Mouse (Mus musculus): Measurements from ENCODE around the gene Fiz1. TPM values are rescaled to one million over a fixed set of nuclear protein-coding genes. Genes with fewer than 3 reads are reported as not detected.
A peak's percentile ranks its signal among the peaks of the same experiment; 100 is the strongest.

Fiz1 gene
- polyA plus RNA-seq (2016; fragmentation: Nextera tagmentation; extraction: Ambion mirVana), result 55.2 and 65.1 TPM in 2 replicates

- H3K4me3 ChIP-seq, result peak within 1 kb of the TSS; percentile 65
- H3K9me3 ChIP-seq, result peaks cover 4% of the 10 kb centered on the region; the same call in 1 of the 2 replicates
- under 1% methylated on average over 42 of the region's 42 CpGs for WGBS
- H3K4me1 ChIP-seq (replicated peaks), result peaks cover 21% of the 10 kb centered on the region
- peak within 1 kb of the TSS; percentile 97 for H3K27ac ChIP-seq
- peaks cover 51% of the 10 kb centered on the region for H3K36me3 ChIP-seq
- no peaks in the 10 kb centered on the region for H3K27me3 ChIP-seq (ENCODE audit: insufficient read depth, poor library complexity, severe bottlenecking)
- peak; percentile 95 for DNase-seq (ENCODE audit: low spot score)
These were observed at the start of gene Fiz1, which contains the start of gene Zfp524 for GRCm38 (mm10) chr7:5014251-5015117. TSS of gene Fiz1 (minus strand) at chr7:5014697. TSS of gene Zfp524 (plus strand) at chr7:5014415.

- Histone ChIP-seq H3K27me3 (ENCODE audit: insufficient read depth, poor library complexity, severe bottlenecking) (peaks cover 18% of the 10 kb centered on the region), H3K4me3 (peak overlapping the region; percentile 79), H3K36me3 (peaks cover 32% of the 10 kb centered on the region), H3K27ac (peak overlapping the region; percentile 97), H3K4me1 (replicated peaks) (peaks cover 43% of the 10 kb centered on the region), H3K9me3 (no peaks in the 10 kb centered on the region)
- DNase-seq (ENCODE audit: low spot score), result peak; percentile 83
- WGBS, result under 1% methylated on average over 51 of the region's 51 CpGs
These were observed 48.0 kb upstream of the Fiz1 start for GRCm38 (mm10) chr7:5062360-5063001.

GRCm38 (mm10) chr7:5061774-5062359 is 47.4 kb upstream of the Fiz1 start, which contains the start of gene U2af2:
TSS of gene U2af2 (plus strand) at chr7:5062143.
- H3K36me3 ChIP-seq, result peaks cover 26% of the 10 kb centered on the region
- peak within 1 kb of the TSS; percentile 97 for H3K27ac ChIP-seq
- peak; percentile 96 for DNase-seq (ENCODE audit: low spot score)
- H3K27me3 ChIP-seq (ENCODE audit: insufficient read depth, poor library complexity, severe bottlenecking), result peaks cover 24% of the 10 kb centered on the region
- H3K4me1 ChIP-seq (replicated peaks), result peaks cover 50% of the 10 kb centered on the region
- under 1% methylated on average over 64 of the region's 65 CpGs for WGBS
- peak within 1 kb of the TSS; percentile 79 for H3K4me3 ChIP-seq
- H3K9me3 ChIP-seq, result no peaks in the 10 kb centered on the region

GRCm38 (mm10) chr7:5060944-5061773 is 46.7 kb upstream of the Fiz1 start:
- WGBS, result under 1% methylated on average over 60 of the region's 60 CpGs

GRCm38 (mm10) chr7:5060239-5060731 is 45.8 kb upstream of the Fiz1 start:
- H3K4me1 ChIP-seq (replicated peaks), result peaks cover 45% of the 10 kb centered on the region
- 4% methylated on average over 27 of the region's 27 CpGs for WGBS
- DNase-seq (ENCODE audit: low spot score), result peak; percentile 78

More at GRCm38 (mm10) chr7:5060944-5061773, 46.7 kb upstream of the Fiz1 start:
- Histone ChIP-seq H3K4me1 (replicated peaks) (peaks cover 54% of the 10 kb centered on the region), H3K9me3 (no peaks in the 10 kb centered on the region), H3K4me3 (peak overlapping the region; percentile 79), H3K27me3 (ENCODE audit: insufficient read depth, poor library complexity, severe bottlenecking) (peaks cover 31% of the 10 kb centered on the region), H3K27ac (peak overlapping the region; percentile 97), H3K36me3 (peaks cover 19% of the 10 kb centered on the region)
- peak; percentile 99 for DNase-seq (ENCODE audit: low spot score)

GRCm38 (mm10) chr7:5059421-5059820 is 44.9 kb upstream of the Fiz1 start:
- Histone ChIP-seq H3K4me3 (no peak overlapping the region; the same call in 1 of the 2 replicates), H3K36me3 (peaks cover 7% of the 10 kb centered on the region; the same call in 1 of the 2 replicates), H3K4me1 (replicated peaks) (peaks cover 45% of the 10 kb centered on the region), H3K27me3 (ENCODE audit: insufficient read depth, poor library complexity, severe bottlenecking) (peaks cover 48% of the 10 kb centered on the region), H3K9me3 (no peaks in the 10 kb centered on the region), H3K27ac (peak overlapping the region; percentile 97; the same call in 1 of the 2 replicates)
- DNase-seq (ENCODE audit: low spot score), result no peak
- WGBS, result 90% methylated on average over 12 of the region's 12 CpGs

More at GRCm38 (mm10) chr7:5060239-5060731, 45.8 kb upstream of the Fiz1 start:
- Histone ChIP-seq H3K27ac (peak overlapping the region; percentile 97), H3K4me3 (peak overlapping the region; percentile 79), H3K36me3 (peaks cover 10% of the 10 kb centered on the region; the same call in 1 of the 2 replicates), H3K27me3 (ENCODE audit: insufficient read depth, poor library complexity, severe bottlenecking) (peaks cover 40% of the 10 kb centered on the region), H3K9me3 (no peaks in the 10 kb centered on the region)

- Histone ChIP-seq H3K9me3 (no peaks in the 10 kb centered on the region), H3K36me3 (no peaks in the 10 kb centered on the region; the same call in 1 of the 2 replicates), H3K27ac (no peak overlapping the region), H3K4me1 (replicated peaks) (peaks cover 45% of the 10 kb centered on the region), H3K27me3 (ENCODE audit: insufficient read depth, poor library complexity, severe bottlenecking) (peaks cover 56% of the 10 kb centered on the region), H3K4me3 (no peak overlapping the region)
- no peak for DNase-seq (ENCODE audit: low spot score)
- 89% methylated on average over 1 of the region's 1 CpGs for WGBS
These were observed 44.1 kb upstream of the Fiz1 start for GRCm38 (mm10) chr7:5058631-5059030.

GRCm38 (mm10) chr7:5057804-5058203 is 43.3 kb upstream of the Fiz1 start:
- peaks cover 64% of the 10 kb centered on the region for H3K27me3 ChIP-seq (ENCODE audit: insufficient read depth, poor library complexity, severe bottlenecking)
- H3K9me3 ChIP-seq, result no peaks in the 10 kb centered on the region
- peak; percentile 12 for DNase-seq (ENCODE audit: low spot score)
- WGBS, result 30% methylated on average over 11 of the region's 11 CpGs
- peaks cover 49% of the 10 kb centered on the region for H3K4me1 ChIP-seq (replicated peaks)
- no peak overlapping the region for H3K27ac ChIP-seq
- no peaks in the 10 kb centered on the region for H3K36me3 ChIP-seq
- peak overlapping the region; percentile 3 for H3K4me3 ChIP-seq

GRCm38 (mm10) chr7:5057381-5057780 is 42.9 kb upstream of the Fiz1 start:
- Histone ChIP-seq H3K27ac (no peak overlapping the region), H3K9me3 (no peaks in the 10 kb centered on the region), H3K4me1 (replicated peaks) (peaks cover 53% of the 10 kb centered on the region), H3K4me3 (peak overlapping the region; percentile 56), H3K27me3 (ENCODE audit: insufficient read depth, poor library complexity, severe bottlenecking) (peaks cover 69% of the 10 kb centered on the region), H3K36me3 (no peaks in the 10 kb centered on the region)
- no peak for DNase-seq (ENCODE audit: low spot score)
- 38% methylated on average over 8 of the region's 8 CpGs for WGBS

- peak; percentile 33 for DNase-seq (ENCODE audit: low spot score)
- Histone ChIP-seq H3K36me3 (no peaks in the 10 kb centered on the region), H3K27me3 (ENCODE audit: insufficient read depth, poor library complexity, severe bottlenecking) (peaks cover 75% of the 10 kb centered on the region), H3K4me1 (replicated peaks) (peaks cover 59% of the 10 kb centered on the region), H3K9me3 (no peaks in the 10 kb centered on the region), H3K27ac (peak overlapping the region; percentile 78), H3K4me3 (peak overlapping the region; percentile 56)
- 3% methylated on average over 55 of the region's 55 CpGs for WGBS
These were observed 42.3 kb upstream of the Fiz1 start for GRCm38 (mm10) chr7:5056651-5057263.

GRCm38 (mm10) chr7:5053456-5054179 is 39.1 kb upstream of the Fiz1 start:
- WGBS, result 10% methylated on average over 32 of the region's 32 CpGs
- H3K9me3 ChIP-seq, result 0 out of 2 replicates have a peak, but pooled peaks cover 4% of the 10 kb centered on the region
- no peaks in the 10 kb centered on the region for H3K36me3 ChIP-seq
- H3K4me3 ChIP-seq, result peak overlapping the region; percentile 87
- H3K27ac ChIP-seq, result peak overlapping the region; percentile 66; the same call in 1 of the 2 replicates
- H3K4me1 ChIP-seq (replicated peaks), result peaks cover 59% of the 10 kb centered on the region
- peaks cover 78% of the 10 kb centered on the region for H3K27me3 ChIP-seq (ENCODE audit: insufficient read depth, poor library complexity, severe bottlenecking)
- DNase-seq (ENCODE audit: low spot score), result no peak
